In the genomic region with DNA sequence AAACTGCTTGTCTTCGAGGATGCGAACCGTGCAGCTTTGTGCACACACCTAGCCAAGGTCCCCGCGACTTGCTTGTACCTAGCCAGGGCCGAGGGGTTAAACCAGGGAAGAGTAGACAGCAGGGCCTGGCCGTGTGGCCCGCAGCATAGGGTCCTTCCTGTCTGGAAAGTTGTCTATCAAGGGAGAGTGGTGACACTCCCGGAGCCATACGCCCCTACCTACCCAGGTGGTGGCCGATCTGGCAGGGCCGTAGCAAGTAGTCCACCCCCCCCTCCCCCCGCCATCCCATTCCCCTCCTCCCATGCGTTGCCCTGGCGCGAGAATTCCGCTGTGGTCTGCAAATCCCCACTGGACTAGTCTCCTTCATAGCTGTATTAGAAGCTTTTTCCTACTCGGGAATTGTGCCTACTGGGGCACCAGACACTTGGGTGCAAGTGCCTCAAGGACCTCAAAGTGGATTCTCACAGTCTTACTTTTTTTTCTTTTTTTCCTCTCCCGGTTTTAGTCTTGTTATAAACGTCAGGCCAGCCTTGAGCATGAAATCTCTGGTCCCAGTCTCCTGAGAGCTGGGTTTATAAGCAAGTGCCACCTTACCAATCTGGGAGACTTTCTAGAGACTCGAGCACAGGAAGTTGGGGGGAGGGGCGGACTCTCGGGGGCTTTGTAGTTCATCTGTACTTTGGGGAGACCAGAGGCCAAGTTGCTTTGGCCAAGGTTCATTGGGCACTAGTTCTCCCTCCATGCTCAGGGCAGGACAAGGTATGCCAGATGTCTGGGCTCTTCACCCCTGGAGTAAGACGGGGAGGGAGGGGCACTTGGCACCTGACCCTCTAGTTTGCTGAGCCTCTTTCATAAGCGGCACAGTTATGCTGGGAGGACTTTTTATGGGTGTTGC, we compare ENCODE assay signal across 8 mouse cellular contexts. TPM values are rescaled to one million over a fixed set of nuclear protein-coding genes. Genes with fewer than 3 reads are reported as not detected.
DNase-seq lines count a peak whose midpoint lies in the region; ATAC-seq and TF ChIP-seq lines count a peak whose summit lies in the region.

No protein-coding gene starts in this region.

- H3K9ac ChIP-seq in heart, embryonic 11.5 days (ENCODE audit: low read depth, low read length), result peak overlapping the region; percentile 96
- H3K9ac ChIP-seq in kidney, embryonic 15.5 days, result peak overlapping the region; percentile 94

- DNase-seq in right cerebral cortex, postnatal 10 days (ENCODE audit: low spot score in 2 of 2), result peak; percentile 53 to 57
- DNase-seq in right cerebral cortex, postnatal 36 days (ENCODE audit: low spot score in 2 of 2), result no peak
- DNase-seq in lung, postnatal 25 days (ENCODE audit: low spot score), result peak; percentile 55
- peak; percentile 44 to 61 for DNase-seq in spleen, adult 18-20 months
- DNase-seq in left cerebral cortex, adult 18-20 months (ENCODE audit: low spot score in 2 of 2), result no peak

- H3K4me3 ChIP-seq in cortical plate, adult 2 months (ENCODE audit: insufficient read depth, low read length), result peak overlapping the region; percentile 93
- peak overlapping the region; percentile 84 for H3K4me3 ChIP-seq in heart, embryonic 11.5 days (ENCODE audit: low read depth, low read length)
- H3K4me3 ChIP-seq in kidney, embryonic 15.5 days (replicated peaks), result peak overlapping the region; percentile 98

- peaks cover 13% of the 10 kb centered on the region for H3K4me1 ChIP-seq in cortical plate, adult 2 months (ENCODE audit: control insufficient read depth, insufficient read depth, low read length)
- peaks cover 23% of the 10 kb centered on the region for H3K4me1 ChIP-seq in heart, embryonic 11.5 days (ENCODE audit: control insufficient read depth, insufficient read depth, low read length)
- peaks cover 35% of the 10 kb centered on the region for H3K4me1 ChIP-seq in kidney, embryonic 15.5 days

- 2% methylated on average over 24 of the region's 25 CpGs for WGBS in heart, embryonic 11.5 days (ENCODE audit: insufficient replicate concordance)
- 1% methylated on average over 25 of the region's 25 CpGs for WGBS in kidney, embryonic 15.5 days

- no peak for TF ChIP-seq POLR2A in cortical plate, adult 2 months (IDR thresholded peaks at IDR 0.05; ENCODE audit: extremely low read depth, insufficient read depth, low read length)

- H3K27me3 ChIP-seq in heart, embryonic 11.5 days (ENCODE audit: control insufficient read depth, insufficient read depth, low read length), result no peaks in the 10 kb centered on the region
- H3K27me3 ChIP-seq in kidney, embryonic 15.5 days, result no peaks in the 10 kb centered on the region

- peak overlapping the region; percentile 82 for H3K4me2 ChIP-seq in heart, embryonic 11.5 days
- peak overlapping the region; percentile 86 for H3K4me2 ChIP-seq in kidney, embryonic 15.5 days

- no peaks in the 10 kb centered on the region for H3K9me3 ChIP-seq in heart, embryonic 11.5 days (replicated peaks; ENCODE audit: control insufficient read depth, low read length)
- no peaks in the 10 kb centered on the region for H3K9me3 ChIP-seq in kidney, embryonic 15.5 days (replicated peaks)

- TF ChIP-seq CTCF in cortical plate, adult 2 months (IDR thresholded peaks at IDR 0.05; ENCODE audit: extremely low read depth, insufficient read depth, low read length), result no peak

- no peak overlapping the region; the same call in 1 of the 2 replicates for H3K27ac ChIP-seq in cortical plate, adult 2 months (ENCODE audit: insufficient read depth, low read length)
- H3K27ac ChIP-seq in heart, embryonic 11.5 days (ENCODE audit: low read depth, low read length), result peak overlapping the region; percentile 81
- H3K27ac ChIP-seq in kidney, embryonic 15.5 days, result peak overlapping the region; percentile 93

- no peaks in the 10 kb centered on the region for H3K36me3 ChIP-seq in heart, embryonic 11.5 days (ENCODE audit: control insufficient read depth, insufficient read depth, low read length)
- H3K36me3 ChIP-seq in kidney, embryonic 15.5 days, result peaks cover 9% of the 10 kb centered on the region; the same call in 1 of the 2 replicates

- peak; percentile 32; the same call in 1 of the 2 replicates for ATAC-seq in heart, embryonic 11.5 days (replicated peaks; ENCODE audit: insufficient number of reproducible peaks, low FRiP score, low TSS enrichment)
- ATAC-seq in kidney, embryonic 15.5 days (replicated peaks; ENCODE audit: low FRiP score), result peak; percentile 52

RNA-seq across cellular contexts. Expression of a gene that starts 0.9 kb away (rescaled TPM):
- 7.8 and 8.0 TPM in 2 replicates for polyA plus RNA-seq in cortical plate, adult 2 months (2012; rRNA removed)
- 10.3 and 10.9 TPM in 2 replicates for polyA plus RNA-seq in heart, embryonic 11.5 days (2014; fragmentation: Nextera tagmentation; extraction: Ambion mirVana)
- polyA plus RNA-seq in kidney, embryonic 15.5 days (2015; fragmentation: Nextera tagmentation; extraction: Ambion mirVana), result 15.4 and 16.9 TPM in 2 replicates
- 10 to 100 TPM in 1 of 2 experiments, 1 to 10 TPM in 1; 9.5 to 10.1 TPM for total RNA-seq in left cerebral cortex, adult 18-20 months (2021)

Comparison
In these comparisons a context has a peak if more than half of its experiments do, and no peak if none do; other contexts are left out.
1. DNase-seq: peak in right cerebral cortex, postnatal 10 days (2 of 2), lung, postnatal 25 days (single experiment) and spleen, adult 18-20 months (2 of 2); none in right cerebral cortex, postnatal 36 days (0 of 2) and left cerebral cortex, adult 18-20 months (0 of 2).
2. Peak in every context shown above with its lines, with median percentiles within 50 percentile points of each other: H3K4me3 ChIP-seq.